Mouse (Mus musculus): ENCODE results near the gene Vmn1r158. TPM values are rescaled to one million over a fixed set of nuclear protein-coding genes. Genes with fewer than 3 reads are reported as not detected.

The Vmn1r158 gene
- polyA plus RNA-seq (2014; fragmentation: Illumina TruSeq; extraction: RNeasy Lipid Tissue Mini Kit (QIAGEN cat#74804)), result not detected

GRCm38 (mm10) chr7:22790682-22791081, at the start of gene Vmn1r158:
TSS of gene Vmn1r158 (minus strand) at chr7:22790782.

DNA sequence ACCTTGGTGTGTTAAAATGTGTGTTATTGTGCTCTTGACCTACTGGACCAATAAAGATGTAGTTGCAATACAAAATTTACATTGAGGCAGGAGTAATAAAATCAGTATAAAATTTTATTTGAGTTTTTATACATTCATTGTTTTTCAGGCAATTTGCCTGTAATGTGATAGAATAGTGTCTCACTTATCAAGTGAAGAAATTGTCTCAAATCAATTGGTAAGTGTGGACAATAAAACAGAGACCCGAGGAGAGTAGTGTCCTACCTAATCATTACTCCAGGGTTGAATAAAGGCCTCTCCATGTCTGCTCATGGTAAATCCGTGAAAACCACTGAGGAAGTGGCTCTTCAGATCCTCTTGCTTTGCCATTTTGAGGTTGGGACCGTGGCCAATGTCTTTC, 29.2 kb downstream of the Vmn1r158 start, which contains the start of gene Vmn1r157:
TSS of gene Vmn1r157 (plus strand) at position 301 of the 400 bp plus-strand sequence.

Other genes starting within 250 kb of the Vmn1r158 start
- gene Gm4201, start 225.4 kb downstream of the Vmn1r158 start, polyA plus RNA-seq (2014; fragmentation: Illumina TruSeq; extraction: RNeasy Lipid Tissue Mini Kit (QIAGEN cat#74804)), result not detected
- gene Gm4565, start 202.7 kb downstream of the Vmn1r158 start, polyA plus RNA-seq (2014; fragmentation: Illumina TruSeq; extraction: RNeasy Lipid Tissue Mini Kit (QIAGEN cat#74804)), result not detected
- not detected for gene Vmn1r155, start 132.8 kb downstream of the Vmn1r158 start, polyA plus RNA-seq (2014; fragmentation: Illumina TruSeq; extraction: RNeasy Lipid Tissue Mini Kit (QIAGEN cat#74804))
- gene Gm8693, start 98.5 kb downstream of the Vmn1r158 start, polyA plus RNA-seq (2014; fragmentation: Illumina TruSeq; extraction: RNeasy Lipid Tissue Mini Kit (QIAGEN cat#74804)), result not detected
- 0.63 TPM for gene Gm4567, start 71.1 kb downstream of the Vmn1r158 start, polyA plus RNA-seq (2014; fragmentation: Illumina TruSeq; extraction: RNeasy Lipid Tissue Mini Kit (QIAGEN cat#74804))
- not detected for gene Vmn1r157, start 29.1 kb downstream of the Vmn1r158 start, polyA plus RNA-seq (2014; fragmentation: Illumina TruSeq; extraction: RNeasy Lipid Tissue Mini Kit (QIAGEN cat#74804))
- gene Vmn1r159, start 52.8 kb upstream of the Vmn1r158 start, polyA plus RNA-seq (2014; fragmentation: Illumina TruSeq; extraction: RNeasy Lipid Tissue Mini Kit (QIAGEN cat#74804)), result not detected
- not detected for gene Vmn1r160, start 80.4 kb upstream of the Vmn1r158 start, polyA plus RNA-seq (2014; fragmentation: Illumina TruSeq; extraction: RNeasy Lipid Tissue Mini Kit (QIAGEN cat#74804))
- gene Gm4214, start 193.9 kb upstream of the Vmn1r158 start, polyA plus RNA-seq (2014; fragmentation: Illumina TruSeq; extraction: RNeasy Lipid Tissue Mini Kit (QIAGEN cat#74804)), result not detected
- not detected for gene Gm4216, start 229.1 kb upstream of the Vmn1r158 start, polyA plus RNA-seq (2014; fragmentation: Illumina TruSeq; extraction: RNeasy Lipid Tissue Mini Kit (QIAGEN cat#74804))

All from ovary, adult 10 weeks (tissue).